Mouse (Mus musculus) limb, embryonic 13.5 days (tissue): Measurements from ENCODE around the gene Ucn2. TPM values are rescaled to one million over a fixed set of nuclear protein-coding genes. Genes with fewer than 3 reads are reported as not detected.

Source experiments
- ATAC-seq: fragments of 200-750 bp; cut with Nextera tagmentation; 2 replicates; pipeline ENCODE4 v1.8.0; 2017; ENCODE audit warnings: low read depth, moderate number of reproducible peaks, moderate TSS enrichment; ENCODE audit not compliant: low FRiP score
- H3K27ac ChIP-seq: fragments of 300-500 bp; sonication (generic); 2 replicates; pipeline ENCODE4 v1.5.1; 2015; ENCODE audit warnings: inconsistent platforms, mild to moderate bottlenecking, moderate library complexity
- H3K27me3 ChIP-seq: fragments of 300-500 bp; sonication (generic); 2 replicates; pipeline ENCODE4 v1.6.1; 2015; ENCODE audit warnings: mild to moderate bottlenecking, inconsistent platforms
- H3K36me3 ChIP-seq: fragments of 300-500 bp; sonication (generic); 2 replicates; pipeline ENCODE4 v1.6.1; 2015; ENCODE audit warnings: inconsistent platforms, mild to moderate bottlenecking, moderate library complexity
- H3K4me1 ChIP-seq: fragments of 300-500 bp; sonication (generic); 2 replicates; pipeline ENCODE4 v1.6.1; 2015; ENCODE audit warnings: inconsistent platforms
- H3K4me2 ChIP-seq: fragments of 300-500 bp; sonication (generic); replicated peaks from 2 replicates; pipeline ENCODE4 v1.6.1; 2015; ENCODE audit warnings: inconsistent platforms, mild to moderate bottlenecking, moderate library complexity
- H3K4me3 ChIP-seq: fragments of 300-500 bp; sonication (generic); 2 replicates; pipeline ENCODE4 v1.5.1; 2015; ENCODE audit warnings: moderate library complexity, mild to moderate bottlenecking, inconsistent platforms
- H3K9ac ChIP-seq: fragments of 300-500 bp; sonication (generic); 2 replicates; pipeline ENCODE4 v1.6.1; 2015; ENCODE audit warnings: mild to moderate bottlenecking, inconsistent platforms
- H3K9me3 ChIP-seq: fragments of 300-500 bp; sonication (generic); 2 replicates; pipeline ENCODE4 v1.6.1; 2016; ENCODE audit warnings: inconsistent platforms
- WGBS: fragments of 180-500 bp; shearing (Covaris S2); methylation state at CpG from one replicate; pipeline ENCODE4 v1.1.7; 2015; 5-methylcytosine and 5-hydroxymethylcytosine counted together
- polyA plus RNA-seq: library from polyadenylated mRNA; unstranded; fragments of >200 nt; fragmentation: Nextera tagmentation; extraction: Ambion mirVana; gene quantifications from 2 replicates; pipeline ENCODE4 v1.2.1, GENCODE M21; 2015

Ucn2 gene
- polyA plus RNA-seq, 1 experiment from 2014 or later = 0.33 TPM

DNA sequence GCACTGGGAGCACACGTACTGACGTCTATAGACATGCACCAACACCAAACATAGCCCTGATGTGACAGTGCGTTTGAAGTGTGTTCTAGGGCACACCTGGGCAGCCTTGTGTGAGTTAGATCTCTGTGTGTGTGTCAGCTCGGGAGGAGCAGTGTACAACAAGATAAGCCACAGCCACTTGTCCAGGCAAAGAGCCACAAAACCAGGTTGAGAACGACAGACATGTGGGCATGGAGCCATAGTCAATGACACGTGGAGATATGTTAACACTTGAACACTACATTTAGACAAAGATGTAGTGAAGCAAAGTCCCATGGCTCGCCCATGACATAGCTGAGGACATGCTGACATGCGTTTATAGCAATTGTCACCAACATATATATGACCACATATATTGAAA lies 15.2 kb upstream of the Ucn2 start:
- ATAC-seq = no peak
- 84% methylated on average over 8 of the region's 8 CpGs for WGBS
- Histone ChIP-seq H3K9me3 (no peaks in the 10 kb centered on the region), H3K4me3 (no peak overlapping the region), H3K36me3 (no peaks in the 10 kb centered on the region; the same call in 1 of the 2 replicates), H3K4me1 (no peaks in the 10 kb centered on the region), H3K9ac (no peak overlapping the region), H3K27ac (no peak overlapping the region), H3K4me2 (no peak overlapping the region), H3K27me3 (no peaks in the 10 kb centered on the region)

DNA sequence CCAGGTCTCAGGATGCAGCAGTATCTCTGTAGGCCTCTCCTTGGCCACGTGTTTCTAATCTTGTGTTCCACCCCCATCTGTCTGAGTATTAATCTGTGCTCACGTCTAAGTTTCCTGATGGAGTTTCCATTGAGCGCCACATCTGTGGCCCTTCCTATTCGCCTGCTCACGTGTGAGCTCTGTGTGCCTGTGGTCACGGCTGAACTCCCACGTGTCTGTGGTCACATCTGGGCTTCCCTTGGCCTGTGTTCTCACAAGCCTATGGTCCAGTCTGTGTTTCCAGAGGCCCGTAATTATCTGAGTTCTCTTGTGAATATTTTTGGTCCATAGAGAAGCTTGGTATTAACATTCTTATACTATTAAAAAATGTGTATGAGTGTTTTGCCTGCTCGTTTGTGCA lies 9.3 kb upstream of the Ucn2 start:
- no peak overlapping the region for H3K9ac ChIP-seq
- ATAC-seq = no peak
- H3K9me3 ChIP-seq = no peaks in the 10 kb centered on the region
- H3K27ac ChIP-seq = no peak overlapping the region
- H3K4me3 ChIP-seq = no peak overlapping the region
- no peaks in the 10 kb centered on the region; the same call in 1 of the 2 replicates for H3K36me3 ChIP-seq
- no peak overlapping the region for H3K4me2 ChIP-seq
- H3K27me3 ChIP-seq = no peaks in the 10 kb centered on the region
- no peaks in the 10 kb centered on the region for H3K4me1 ChIP-seq
- 74% methylated on average over 9 of the region's 9 CpGs for WGBS

DNA sequence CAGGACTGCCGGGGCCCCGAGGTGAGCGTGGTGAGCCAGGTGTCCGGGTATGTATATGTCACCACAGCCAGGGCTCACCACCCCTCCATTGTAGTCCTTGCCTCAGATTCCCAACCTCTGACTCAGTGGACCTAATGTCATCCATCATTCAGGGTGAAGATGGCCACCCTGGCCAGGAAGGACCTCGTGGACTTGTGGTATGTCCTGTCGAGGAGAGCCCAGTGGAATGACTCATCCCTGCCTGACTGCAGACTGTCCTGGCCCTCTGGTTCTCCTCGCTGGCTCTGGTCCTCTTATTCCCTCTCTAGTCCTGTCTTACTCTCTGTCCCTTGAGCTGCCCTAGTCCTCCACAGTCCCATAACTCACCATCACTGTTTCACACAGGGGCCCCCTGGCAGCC lies 7.8 kb upstream of the Ucn2 start:
- Histone ChIP-seq H3K9me3 (no peaks in the 10 kb centered on the region), H3K4me1 (no peaks in the 10 kb centered on the region), H3K4me2 (no peak overlapping the region), H3K4me3 (no peak overlapping the region), H3K27ac (no peak overlapping the region), H3K36me3 (no peaks in the 10 kb centered on the region), H3K9ac (no peak overlapping the region), H3K27me3 (no peaks in the 10 kb centered on the region)
- WGBS = 77% methylated on average over 7 of the region's 7 CpGs
- ATAC-seq = no peak

DNA sequence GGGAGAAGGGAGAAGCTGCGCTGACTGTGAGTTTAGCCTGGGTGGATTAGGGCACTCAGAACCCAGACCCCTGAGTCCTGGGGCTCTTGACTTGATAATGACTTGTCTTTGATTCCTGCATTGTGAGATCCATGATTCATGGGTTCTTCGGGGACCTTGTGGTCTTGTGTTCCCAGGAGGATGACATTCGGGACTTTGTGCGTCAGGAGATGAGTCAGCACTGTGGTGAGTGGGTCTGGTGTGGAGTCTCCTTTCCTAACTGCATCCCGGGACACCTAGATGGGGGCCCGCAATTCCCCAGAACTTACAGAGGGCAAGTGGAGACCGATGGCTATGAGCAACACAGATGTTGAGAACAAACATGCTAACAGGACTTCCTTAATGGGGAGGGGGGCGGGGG lies 3.3 kb upstream of the Ucn2 start:
- no peak overlapping the region for H3K4me3 ChIP-seq
- H3K9me3 ChIP-seq = no peaks in the 10 kb centered on the region
- no peak for ATAC-seq
- H3K4me1 ChIP-seq = peaks cover 2% of the 10 kb centered on the region
- WGBS = 79% methylated on average over 8 of the region's 8 CpGs
- no peaks in the 10 kb centered on the region for H3K36me3 ChIP-seq
- no peak overlapping the region for H3K4me2 ChIP-seq
- H3K27me3 ChIP-seq = no peaks in the 10 kb centered on the region
- H3K9ac ChIP-seq = no peak overlapping the region
- H3K27ac ChIP-seq = no peak overlapping the region

DNA sequence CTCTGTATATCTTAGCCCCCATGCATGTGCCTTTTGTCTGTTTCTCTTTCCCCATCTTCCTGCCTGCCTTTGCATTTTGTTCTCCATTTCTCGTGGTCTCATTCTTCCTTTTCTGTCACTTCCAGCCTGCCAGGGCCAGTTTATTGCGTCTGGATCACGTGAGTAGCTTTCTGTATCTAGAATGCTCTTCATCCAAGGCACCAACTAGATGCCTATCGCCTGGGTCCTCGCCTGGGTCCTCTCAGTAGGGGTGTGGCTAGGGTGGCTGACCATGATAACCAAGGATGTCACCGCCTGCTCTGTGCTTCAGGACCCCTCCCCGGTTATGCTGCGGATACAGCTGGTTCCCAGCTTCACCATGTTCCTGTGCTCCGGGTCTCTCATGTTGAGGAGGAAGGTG lies 2.6 kb upstream of the Ucn2 start:
- Histone ChIP-seq H3K36me3 (no peaks in the 10 kb centered on the region), H3K27ac (no peak overlapping the region), H3K4me3 (no peak overlapping the region), H3K4me1 (peaks cover 9% of the 10 kb centered on the region), H3K4me2 (no peak overlapping the region), H3K27me3 (no peaks in the 10 kb centered on the region), H3K9ac (no peak overlapping the region), H3K9me3 (no peaks in the 10 kb centered on the region)
- no peak for ATAC-seq
- 80% methylated on average over 9 of the region's 9 CpGs for WGBS

DNA sequence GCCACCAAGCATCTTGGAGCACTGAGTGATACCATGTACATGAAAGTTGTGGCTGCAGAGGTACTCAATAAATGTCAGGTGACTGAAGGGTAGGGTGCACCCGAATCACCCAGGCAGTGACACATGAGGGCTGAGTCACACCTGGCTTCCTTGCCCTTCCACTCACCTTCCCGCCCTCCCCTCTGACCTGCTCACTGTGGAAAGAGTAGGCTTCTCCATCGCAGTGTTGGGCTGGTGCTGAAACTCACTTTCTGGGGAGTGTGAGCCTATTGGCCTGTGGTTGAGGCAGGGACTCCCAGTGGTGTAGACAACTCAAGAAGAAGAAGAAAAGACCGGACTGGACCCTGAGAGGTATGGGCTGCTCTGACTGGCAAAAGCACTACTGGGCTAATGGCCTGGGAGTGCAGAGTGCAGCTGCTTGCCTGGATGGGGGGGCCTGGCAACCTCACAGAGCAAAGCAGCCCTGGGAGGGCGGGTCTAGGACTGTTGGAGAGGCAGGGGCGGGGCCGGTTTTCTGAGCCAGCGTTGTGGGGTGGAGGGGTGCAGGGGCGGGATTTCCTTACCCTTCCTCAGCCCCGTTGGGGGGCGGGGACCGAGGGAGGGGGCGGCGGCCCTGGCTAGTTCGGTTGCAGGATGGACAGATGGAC lies 2.0 kb downstream of the Ucn2 start:
- Histone ChIP-seq H3K27me3 (no peaks in the 10 kb centered on the region), H3K4me3 (peak overlapping the region; percentile 28), H3K27ac (no peak overlapping the region), H3K9me3 (no peaks in the 10 kb centered on the region), H3K36me3 (no peaks in the 10 kb centered on the region), H3K4me2 (peak overlapping the region; percentile 53), H3K9ac (no peak overlapping the region), H3K4me1 (peaks cover 37% of the 10 kb centered on the region)
- WGBS = 20% methylated on average over 15 of the region's 15 CpGs
- ATAC-seq = no peak

DNA sequence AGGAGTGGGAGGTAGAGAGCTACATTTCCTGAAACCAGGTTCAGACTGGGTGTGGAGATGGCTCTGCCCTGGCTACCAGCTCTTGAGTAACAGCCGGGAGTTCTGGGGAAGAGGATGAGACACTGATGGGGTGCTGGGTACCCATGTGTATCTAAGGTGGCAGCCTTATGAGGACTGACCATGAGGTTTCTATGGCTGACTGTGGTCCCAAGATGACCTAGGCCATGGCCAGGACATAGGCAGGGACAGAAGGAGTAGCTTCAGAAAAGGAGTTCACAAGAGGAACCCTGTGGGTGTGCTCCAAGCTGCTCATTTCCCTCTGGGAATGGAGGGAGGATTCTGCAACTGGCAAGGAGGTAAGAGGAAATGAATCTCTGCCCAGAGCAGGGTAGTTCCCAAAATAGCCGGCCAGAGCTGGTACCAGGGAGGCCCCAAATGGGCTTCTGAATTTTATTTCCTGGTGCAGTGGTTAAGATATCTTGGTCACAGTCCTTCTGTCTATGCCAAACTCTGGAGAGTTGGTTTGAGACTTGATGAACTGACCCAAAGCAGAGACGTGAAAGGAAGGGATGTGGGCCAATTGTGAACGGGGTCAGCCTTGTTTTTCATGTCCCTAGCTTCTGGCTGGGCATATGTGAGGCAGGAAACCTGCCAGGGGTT lies 4.1 kb downstream of the Ucn2 start:
- Histone ChIP-seq H3K9me3 (no peaks in the 10 kb centered on the region), H3K9ac (0 out of 2 replicates have a peak overlapping the region, but pooled peaks have one; percentile 25), H3K4me1 (peaks cover 37% of the 10 kb centered on the region), H3K4me3 (no peak overlapping the region), H3K36me3 (no peaks in the 10 kb centered on the region), H3K4me2 (no peak overlapping the region), H3K27me3 (no peaks in the 10 kb centered on the region), H3K27ac (peak overlapping the region; percentile 70; the same call in 1 of the 2 replicates)
- WGBS = 69% methylated on average over 4 of the region's 4 CpGs
- no peak for ATAC-seq

DNA sequence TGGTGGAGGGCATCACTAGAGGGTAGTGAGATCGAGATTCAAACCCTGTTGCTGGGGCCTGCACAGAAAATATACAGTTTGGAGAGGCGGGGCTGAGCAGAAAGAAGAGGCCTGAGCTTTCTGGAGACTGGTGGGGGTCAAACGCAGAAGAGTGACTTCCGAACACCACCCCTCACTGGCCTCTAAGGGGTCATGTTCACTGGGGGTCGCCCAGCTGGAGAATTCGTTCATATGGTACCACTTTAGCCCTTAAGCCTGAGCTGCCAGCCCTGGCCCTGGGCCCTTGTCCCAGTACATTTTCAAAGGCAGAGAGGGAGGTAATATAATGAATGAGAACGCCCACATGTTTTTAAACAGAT lies 4.6 kb downstream of the Ucn2 start:
- Histone ChIP-seq H3K4me3 (no peak overlapping the region), H3K9me3 (no peaks in the 10 kb centered on the region), H3K27me3 (no peaks in the 10 kb centered on the region), H3K9ac (no peak overlapping the region), H3K4me2 (no peak overlapping the region), H3K36me3 (no peaks in the 10 kb centered on the region), H3K4me1 (peaks cover 42% of the 10 kb centered on the region), H3K27ac (peak overlapping the region; percentile 70; the same call in 1 of the 2 replicates)
- no peak for ATAC-seq
- WGBS = 28% methylated on average over 7 of the region's 7 CpGs

DNA sequence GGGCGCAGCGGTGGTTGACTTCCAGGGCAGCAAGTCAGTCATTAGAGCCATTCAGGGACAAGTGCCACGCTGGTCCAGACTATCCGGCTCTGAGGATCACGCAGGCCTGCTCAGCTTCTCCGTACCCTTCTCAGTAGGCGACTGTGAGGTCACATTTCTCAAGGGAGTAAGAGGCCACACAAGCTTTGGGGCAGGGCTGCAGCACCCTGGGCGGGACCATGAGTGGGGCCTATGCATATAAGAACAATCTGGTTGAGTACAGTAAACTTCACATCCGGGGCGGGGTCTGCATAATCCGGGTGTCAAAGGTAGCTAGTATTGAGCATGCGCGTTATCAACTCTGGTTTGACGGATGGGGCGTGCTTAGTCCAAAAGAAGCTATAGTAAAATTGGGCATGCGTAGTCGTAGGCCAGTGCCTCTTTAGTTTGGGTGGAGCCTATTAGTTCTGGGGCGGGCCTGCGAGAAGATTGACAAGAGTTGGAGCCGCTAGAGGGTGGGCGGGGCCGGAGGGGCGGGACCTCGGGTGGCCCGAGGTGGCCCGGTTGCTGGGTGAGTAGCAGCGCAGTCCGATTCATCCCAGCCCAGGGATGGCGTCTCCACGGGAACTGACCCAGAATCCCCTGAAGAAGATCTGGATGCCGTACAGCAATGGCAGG lies 5.7 kb downstream of the Ucn2 start, which contains the start of gene Pfkfb4:
TSS of gene Pfkfb4 (plus strand) at position 351 of the 657 bp plus-strand sequence.
- Histone ChIP-seq H3K4me1 (peaks cover 47% of the 10 kb centered on the region), H3K9me3 (no peaks in the 10 kb centered on the region), H3K36me3 (no peaks in the 10 kb centered on the region), H3K9ac (peak within 1 kb of the TSS; percentile 76), H3K4me3 (peak within 1 kb of the TSS; percentile 62), H3K27me3 (no peaks in the 10 kb centered on the region), H3K27ac (peak within 1 kb of the TSS; percentile 90), H3K4me2 (peak within 1 kb of the TSS; percentile 87)
- whole genome bisulfite sequencing = 1% methylated on average over 31 of the region's 31 CpGs
- peak; percentile 94 for ATAC-seq

DNA sequence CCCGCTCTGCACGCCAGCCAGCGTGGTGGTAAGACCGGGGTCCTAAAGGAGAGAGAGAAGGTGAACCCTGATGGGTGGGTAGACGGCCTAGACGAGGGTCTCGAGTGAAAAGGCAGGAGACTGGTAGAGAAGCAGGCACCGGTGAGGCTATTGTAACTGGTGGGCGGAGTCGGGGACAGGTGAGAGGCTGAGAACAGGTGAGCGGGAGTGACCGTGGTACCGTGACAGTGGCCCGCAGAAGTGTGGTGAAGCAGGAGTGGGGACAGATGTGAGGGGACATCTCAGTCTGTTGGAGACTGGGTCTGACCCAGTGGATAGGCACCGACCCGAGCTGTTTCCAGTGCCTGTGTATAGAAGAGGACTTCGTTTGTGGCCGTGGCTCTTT lies 6.3 kb downstream of the Ucn2 start:
- WGBS = 7% methylated on average over 18 of the region's 18 CpGs
- Histone ChIP-seq H3K4me2 (peak overlapping the region; percentile 87), H3K4me3 (peak overlapping the region; percentile 62), H3K9ac (peak overlapping the region; percentile 76), H3K36me3 (no peaks in the 10 kb centered on the region), H3K27ac (peak overlapping the region; percentile 29; the same call in 1 of the 2 replicates), H3K27me3 (no peaks in the 10 kb centered on the region), H3K4me1 (peaks cover 47% of the 10 kb centered on the region), H3K9me3 (no peaks in the 10 kb centered on the region)
- no peak for ATAC-seq

DNA sequence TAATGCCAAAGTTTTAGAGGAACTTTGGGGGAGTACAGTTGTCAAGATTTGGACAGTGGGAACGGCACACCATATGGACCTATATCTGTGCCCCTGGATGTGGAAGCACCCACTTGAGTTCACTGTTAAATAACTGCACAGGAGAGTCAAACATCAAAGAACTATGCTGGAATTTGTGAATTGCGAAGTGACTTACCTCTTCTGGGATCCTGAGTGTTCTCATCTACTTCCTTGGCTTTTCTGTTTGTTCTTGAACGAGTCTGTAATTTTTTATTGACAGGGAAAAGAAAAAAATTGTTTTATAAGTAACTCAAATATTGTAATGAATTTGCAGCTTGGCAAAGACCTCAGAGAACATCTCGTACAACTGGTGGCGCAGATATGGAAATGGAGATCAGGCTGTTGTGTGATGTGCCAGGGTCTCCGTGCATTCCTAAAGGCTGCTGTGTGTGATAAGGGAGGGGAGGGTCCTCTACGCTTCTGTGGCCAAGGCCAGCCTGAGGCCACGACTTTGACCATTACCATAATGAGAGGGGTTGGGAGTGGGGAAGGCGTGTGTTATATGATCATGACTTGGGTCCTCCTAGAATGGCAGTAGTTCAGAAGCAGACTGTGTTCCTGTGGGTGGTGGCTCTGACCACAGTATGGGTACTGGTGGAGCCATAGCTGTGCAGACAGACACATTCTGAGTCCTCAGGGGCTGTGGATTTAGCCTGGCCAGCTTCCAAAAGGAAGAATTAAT lies 7.0 kb downstream of the Ucn2 start:
- no peaks in the 10 kb centered on the region for H3K9me3 ChIP-seq
- H3K9ac ChIP-seq = peak overlapping the region; percentile 76; the same call in 1 of the 2 replicates
- H3K4me1 ChIP-seq = peaks cover 42% of the 10 kb centered on the region
- H3K27me3 ChIP-seq = no peaks in the 10 kb centered on the region
- ATAC-seq = no peak
- WGBS = 79% methylated on average over 9 of the region's 9 CpGs
- peak overlapping the region; percentile 62 for H3K4me3 ChIP-seq
- no peaks in the 10 kb centered on the region for H3K36me3 ChIP-seq
- no peak overlapping the region for H3K27ac ChIP-seq
- peak overlapping the region; percentile 87 for H3K4me2 ChIP-seq

DNA sequence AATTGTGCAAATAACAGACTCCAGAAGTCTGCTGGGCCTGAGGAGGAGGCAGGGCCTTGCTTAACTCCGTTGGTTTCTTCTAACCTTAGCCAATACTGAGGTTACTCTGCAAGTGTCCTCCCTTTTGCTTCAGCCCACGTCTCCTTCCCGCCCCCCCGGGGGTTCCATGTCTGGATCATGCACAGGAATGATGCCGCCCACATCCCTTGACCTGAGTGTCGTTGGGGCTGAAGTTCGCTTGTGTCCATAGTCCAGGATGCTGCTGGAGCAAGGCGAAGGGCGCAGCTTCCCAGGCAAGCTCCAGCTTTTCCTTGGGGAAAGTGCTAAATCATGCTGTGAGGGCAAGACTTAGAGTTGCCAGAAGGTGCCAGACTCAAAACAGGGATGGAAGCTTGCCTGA lies 10.6 kb downstream of the Ucn2 start:
- Histone ChIP-seq H3K4me3 (no peak overlapping the region), H3K9me3 (no peaks in the 10 kb centered on the region), H3K36me3 (no peaks in the 10 kb centered on the region), H3K4me1 (peaks cover 17% of the 10 kb centered on the region), H3K9ac (no peak overlapping the region), H3K27me3 (no peaks in the 10 kb centered on the region), H3K27ac (no peak overlapping the region), H3K4me2 (no peak overlapping the region)
- ATAC-seq = no peak
- WGBS = 81% methylated on average over 9 of the region's 9 CpGs
